Mouse (Mus musculus) liver, embryonic 14.5 days (tissue): ENCODE measurements around the gene Prokr2. TPM values are rescaled to one million over a fixed set of nuclear protein-coding genes. Genes with fewer than 3 reads are reported as not detected.

Experiments
- polyA plus RNA-seq, 2 experiments: library from polyadenylated mRNA; depleted of rRNA in 1 of 2; stranded (reverse) in 1 of 2; unstranded in 1 of 2; fragments of >200 nt; fragmentation: Nextera tagmentation in 1 of 2; extraction: Ambion mirVana in 1 of 2; gene quantifications; 2 replicates each; pipeline versions ENCODE4 v1.2.1 to v1.2.3; 2012 to 2014

Prokr2 gene
- polyA plus RNA-seq, 2 experiments: 0.03 to 0.06 TPM

Other genes with a start within 250 kb of the Prokr2 start
- gene Slc23a2, start 240.3 kb downstream of the Prokr2 start, polyA plus RNA-seq (2012; rRNA removed): 1.6 and 1.7 TPM in 2 replicates
- 2.3 and 2.4 TPM in 2 replicates for gene Slc23a2, start 240.3 kb downstream of the Prokr2 start, polyA plus RNA-seq (2014; fragmentation: Nextera tagmentation; extraction: Ambion mirVana)
- 9.0 and 11.8 TPM in 2 replicates for gene Tmem230, start 137.6 kb downstream of the Prokr2 start, polyA plus RNA-seq (2012; rRNA removed)
- gene Tmem230, start 137.6 kb downstream of the Prokr2 start, polyA plus RNA-seq (2014; fragmentation: Nextera tagmentation; extraction: Ambion mirVana): 15.2 and 15.7 TPM in 2 replicates
- 355 and 391 TPM in 2 replicates for gene Pcna, start 132.1 kb downstream of the Prokr2 start, polyA plus RNA-seq (2012; rRNA removed)
- 356 and 377 TPM in 2 replicates for gene Pcna, start 132.1 kb downstream of the Prokr2 start, polyA plus RNA-seq (2014; fragmentation: Nextera tagmentation; extraction: Ambion mirVana)
- 4.6 TPM in 2 replicates for gene Cds2, start 122.3 kb downstream of the Prokr2 start, polyA plus RNA-seq (2012; rRNA removed)
- 8.8 and 10.1 TPM in 2 replicates for gene Cds2, start 122.3 kb downstream of the Prokr2 start, polyA plus RNA-seq (2014; fragmentation: Nextera tagmentation; extraction: Ambion mirVana)
- 20.6 and 31.0 TPM in 2 replicates for gene Gpcpd1, start 202.3 kb upstream of the Prokr2 start, polyA plus RNA-seq (2012; rRNA removed)
- 67.7 and 78.4 TPM in 2 replicates for gene Gpcpd1, start 202.3 kb upstream of the Prokr2 start, polyA plus RNA-seq (2014; fragmentation: Nextera tagmentation; extraction: Ambion mirVana)